Mouse (Mus musculus) stomach, embryonic 14.5 days (tissue): Measurements from ENCODE around the gene Trak1. TPM values are rescaled to one million over a fixed set of nuclear protein-coding genes. Genes with fewer than 3 reads are reported as not detected.

Experiments
- ATAC-seq: fragments of 200-750 bp; cut with Nextera tagmentation; 2 replicates; pipeline ENCODE4 v1.8.0; 2017; ENCODE audit warnings: low read depth, moderate TSS enrichment; ENCODE audit not compliant: insufficient number of reproducible peaks, insufficient read depth, low FRiP score
- H3K27ac ChIP-seq: fragments of 300-500 bp; sonication (generic); 2 replicates; pipeline ENCODE4 v1.5.1; 2014; ENCODE audit warnings: mild to moderate bottlenecking, low read length, moderate library complexity, mixed read lengths
- H3K27me3 ChIP-seq: fragments of 300-500 bp; sonication (generic); 2 replicates; pipeline ENCODE4 v1.6.1; 2014; ENCODE audit warnings: low read length, control low read depth, mixed read lengths; ENCODE audit not compliant: control insufficient read depth, insufficient read depth
- H3K36me3 ChIP-seq: fragments of 300-500 bp; sonication (generic); 2 replicates; pipeline ENCODE4 v1.6.1; 2014; ENCODE audit warnings: mild to moderate bottlenecking, control low read depth, low read length, moderate library complexity, mixed read lengths; ENCODE audit not compliant: control insufficient read depth, insufficient read depth
- H3K4me1 ChIP-seq: fragments of 300-500 bp; sonication (generic); 2 replicates; pipeline ENCODE4 v1.6.1; 2014; ENCODE audit warnings: low read length, control low read depth, mixed read lengths; ENCODE audit not compliant: control insufficient read depth, insufficient read depth
- H3K4me2 ChIP-seq: fragments of 300-500 bp; sonication (generic); replicated peaks from 2 replicates; pipeline ENCODE4 v1.6.1; 2014; ENCODE audit warnings: low read depth, low read length, control low read depth
- H3K4me3 ChIP-seq: fragments of 300-500 bp; sonication (generic); 2 replicates; pipeline ENCODE4 v1.5.1; 2014; ENCODE audit warnings: low read depth, low read length, control low read depth
- H3K9ac ChIP-seq: fragments of 300-500 bp; sonication (generic); replicated peaks from 2 replicates; pipeline ENCODE4 v1.6.1; 2014; ENCODE audit warnings: low read depth, mild to moderate bottlenecking, control low read depth, low read length, moderate library complexity, mixed read lengths
- H3K9me3 ChIP-seq: fragments of 300-500 bp; sonication (generic); 2 replicates; pipeline ENCODE4 v1.6.1; 2016; ENCODE audit warnings: low read depth, low read length, control low read depth; ENCODE audit not compliant: control insufficient read depth
- WGBS: fragments of 180-500 bp; shearing (Covaris S2); extraction: QIAGEN DNeasy Blood & Tissue Kit; methylation state at CpG from one replicate; pipeline ENCODE4 v1.1.7; 2014; 5-methylcytosine and 5-hydroxymethylcytosine counted together
- polyA plus RNA-seq: library from polyadenylated mRNA; unstranded; fragments of >200 nt; fragmentation: Nextera tagmentation; extraction: Ambion mirVana; gene quantifications from 2 replicates; pipeline ENCODE4 v1.2.1, GENCODE M21; 2014

The Trak1 gene
- polyA plus RNA-seq, 1 experiment from 2014 or later: 18.3 TPM

GRCm38 (mm10) chr9:121310501-121310900 lies 13.2 kb downstream of the Trak1 start:
- Histone ChIP-seq H3K4me1 (peaks cover 24% of the 10 kb centered on the region), H3K27ac (no peak overlapping the region), H3K9ac (no peak overlapping the region), H3K4me3 (no peak overlapping the region), H3K36me3 (no peaks in the 10 kb centered on the region), H3K4me2 (no peak overlapping the region), H3K27me3 (no peaks in the 10 kb centered on the region), H3K9me3 (no peaks in the 10 kb centered on the region)
- ATAC-seq: no peak
- 76% methylated on average over 7 of the region's 7 CpGs for WGBS

GRCm38 (mm10) chr9:121311846-121312236 lies 14.5 kb downstream of the Trak1 start:
- WGBS: 62% methylated on average over 6 of the region's 6 CpGs
- Histone ChIP-seq H3K27ac (no peak overlapping the region), H3K9me3 (no peaks in the 10 kb centered on the region), H3K4me3 (no peak overlapping the region), H3K4me1 (peaks cover 26% of the 10 kb centered on the region), H3K36me3 (no peaks in the 10 kb centered on the region), H3K27me3 (no peaks in the 10 kb centered on the region), H3K4me2 (no peak overlapping the region), H3K9ac (no peak overlapping the region)
- ATAC-seq: no peak

GRCm38 (mm10) chr9:121312237-121312891 lies 15.1 kb downstream of the Trak1 start:
- H3K4me1 ChIP-seq: peaks cover 26% of the 10 kb centered on the region
- ATAC-seq: no peak
- H3K9me3 ChIP-seq: no peaks in the 10 kb centered on the region
- no peak overlapping the region for H3K9ac ChIP-seq
- no peaks in the 10 kb centered on the region for H3K27me3 ChIP-seq
- no peak overlapping the region for H3K4me2 ChIP-seq
- no peaks in the 10 kb centered on the region for H3K36me3 ChIP-seq
- whole genome bisulfite sequencing: 57% methylated on average over 10 of the region's 10 CpGs
- H3K27ac ChIP-seq: no peak overlapping the region
- H3K4me3 ChIP-seq: no peak overlapping the region

- Histone ChIP-seq H3K4me2 (peak overlapping the region; percentile 60), H3K9me3 (no peaks in the 10 kb centered on the region), H3K27ac (peak overlapping the region; percentile 96), H3K9ac (no peak overlapping the region), H3K36me3 (no peaks in the 10 kb centered on the region), H3K4me3 (peak overlapping the region; percentile 24; the same call in 1 of the 2 replicates), H3K27me3 (no peaks in the 10 kb centered on the region), H3K4me1 (peaks cover 26% of the 10 kb centered on the region)
- WGBS: 3% methylated on average over 21 of the region's 21 CpGs
- ATAC-seq: peak; percentile 80
Measured at GRCm38 (mm10) chr9:121313656-121314374, 16.5 kb downstream of the Trak1 start.

GRCm38 (mm10) chr9:121314541-121315152 lies 17.3 kb downstream of the Trak1 start:
- WGBS: 8% methylated on average over 14 of the region's 14 CpGs
- peaks cover 26% of the 10 kb centered on the region for H3K4me1 ChIP-seq
- H3K27ac ChIP-seq: peak overlapping the region; percentile 96
- H3K4me3 ChIP-seq: peak overlapping the region; percentile 24; the same call in 1 of the 2 replicates
- no peaks in the 10 kb centered on the region for H3K27me3 ChIP-seq
- peak; percentile 39 for ATAC-seq
- no peak overlapping the region for H3K9ac ChIP-seq
- H3K36me3 ChIP-seq: no peaks in the 10 kb centered on the region
- H3K9me3 ChIP-seq: no peaks in the 10 kb centered on the region
- H3K4me2 ChIP-seq: peak overlapping the region; percentile 60

GRCm38 (mm10) chr9:121315901-121316595 lies 18.7 kb downstream of the Trak1 start:
- Histone ChIP-seq H3K4me3 (no peak overlapping the region), H3K36me3 (no peaks in the 10 kb centered on the region), H3K27me3 (no peaks in the 10 kb centered on the region), H3K27ac (0 out of 2 replicates have a peak overlapping the region, but pooled peaks have one; percentile 10), H3K4me2 (no peak overlapping the region), H3K4me1 (peaks cover 26% of the 10 kb centered on the region), H3K9ac (no peak overlapping the region), H3K9me3 (no peaks in the 10 kb centered on the region)
- ATAC-seq: no peak
- WGBS: 78% methylated on average over 4 of the region's 4 CpGs

- Histone ChIP-seq H3K9ac (no peak overlapping the region), H3K27ac (peak overlapping the region; percentile 10; the same call in 1 of the 2 replicates), H3K27me3 (no peaks in the 10 kb centered on the region), H3K36me3 (no peaks in the 10 kb centered on the region), H3K4me1 (peaks cover 26% of the 10 kb centered on the region), H3K4me2 (no peak overlapping the region), H3K4me3 (no peak overlapping the region), H3K9me3 (no peaks in the 10 kb centered on the region)
- 62% methylated on average over 12 of the region's 12 CpGs for WGBS
- no peak for ATAC-seq
Measured at GRCm38 (mm10) chr9:121316621-121317405, 19.5 kb downstream of the Trak1 start.
